Mouse (Mus musculus): ENCODE results near the gene Ep400. TPM values are rescaled to one million over a fixed set of nuclear protein-coding genes. Genes with fewer than 3 reads are reported as not detected.

Ep400 gene
- polyA plus RNA-seq, 1 experiment from 2014 or later, result 42.6 TPM

DNA sequence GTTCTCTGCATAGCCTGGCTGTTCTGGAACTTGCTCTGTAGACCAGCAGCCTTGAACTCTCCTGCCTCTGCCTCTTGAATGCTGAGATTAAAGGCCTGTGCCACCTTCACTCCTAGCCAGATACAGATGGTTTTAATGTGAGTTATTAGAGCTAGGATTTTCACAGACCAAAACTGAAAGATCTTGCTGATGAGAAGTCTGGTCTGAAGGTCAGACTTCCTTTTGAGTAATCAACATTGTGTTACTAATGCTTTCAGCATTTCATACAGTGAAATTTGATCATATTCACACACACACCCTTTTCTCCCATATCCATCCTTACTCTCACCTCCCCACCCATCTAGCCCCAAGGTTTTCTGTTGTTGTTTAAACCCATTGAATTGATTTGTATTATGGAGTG lies 110.8 kb downstream of the Ep400 start:
- H3K27ac ChIP-seq, result no peak overlapping the region
- no peaks in the 10 kb centered on the region for H3K27me3 ChIP-seq
- ATAC-seq (ENCODE audit: insufficient number of reproducible peaks, insufficient read depth, low FRiP score, low TSS enrichment, low read depth), result no peak
- H3K9ac ChIP-seq (replicated peaks), result no peak overlapping the region
- no peak overlapping the region for H3K4me2 ChIP-seq
- H3K4me1 ChIP-seq (replicated peaks), result no peaks in the 10 kb centered on the region
- no peak overlapping the region for H3K4me3 ChIP-seq (replicated peaks)
- peaks cover 90% of the 10 kb centered on the region for H3K36me3 ChIP-seq
- H3K9me3 ChIP-seq, result no peaks in the 10 kb centered on the region

DNA sequence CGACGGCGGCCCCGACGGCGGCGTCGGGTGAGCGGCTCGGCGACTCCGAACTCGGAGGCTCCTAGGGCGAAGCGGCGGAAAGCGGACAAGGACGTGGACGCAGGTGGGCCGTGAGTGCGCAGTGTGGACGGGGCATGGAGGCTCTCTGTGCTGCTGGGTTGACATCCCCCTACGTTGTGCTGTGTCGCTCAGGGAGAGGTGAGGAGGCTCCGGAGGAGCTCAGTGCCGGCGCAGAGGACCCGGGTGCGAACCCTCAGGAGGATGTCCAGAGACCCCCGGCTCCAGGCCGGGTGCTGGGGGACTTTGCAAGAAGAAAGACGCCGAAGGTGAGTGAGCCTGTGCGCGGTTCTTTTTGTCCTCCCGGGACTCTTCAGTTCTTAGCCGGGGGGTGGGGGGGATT lies 116.8 kb downstream of the Ep400 start:
- peak overlapping the region; percentile 93 for H3K4me2 ChIP-seq
- peaks cover 15% of the 10 kb centered on the region for H3K4me1 ChIP-seq (replicated peaks)
- 0 out of 2 replicates have a peak overlapping the region, but pooled peaks have one; percentile 23 for H3K27ac ChIP-seq
- peak overlapping the region; percentile 94 for H3K4me3 ChIP-seq (replicated peaks)
- ATAC-seq (ENCODE audit: insufficient number of reproducible peaks, insufficient read depth, low FRiP score, low TSS enrichment, low read depth), result no peak
- WGBS, result 2% methylated on average over 37 of the region's 37 CpGs
- H3K36me3 ChIP-seq, result peaks cover 73% of the 10 kb centered on the region
- peak overlapping the region; percentile 83 for H3K9ac ChIP-seq (replicated peaks)
- H3K27me3 ChIP-seq, result no peaks in the 10 kb centered on the region
- no peaks in the 10 kb centered on the region for H3K9me3 ChIP-seq

DNA sequence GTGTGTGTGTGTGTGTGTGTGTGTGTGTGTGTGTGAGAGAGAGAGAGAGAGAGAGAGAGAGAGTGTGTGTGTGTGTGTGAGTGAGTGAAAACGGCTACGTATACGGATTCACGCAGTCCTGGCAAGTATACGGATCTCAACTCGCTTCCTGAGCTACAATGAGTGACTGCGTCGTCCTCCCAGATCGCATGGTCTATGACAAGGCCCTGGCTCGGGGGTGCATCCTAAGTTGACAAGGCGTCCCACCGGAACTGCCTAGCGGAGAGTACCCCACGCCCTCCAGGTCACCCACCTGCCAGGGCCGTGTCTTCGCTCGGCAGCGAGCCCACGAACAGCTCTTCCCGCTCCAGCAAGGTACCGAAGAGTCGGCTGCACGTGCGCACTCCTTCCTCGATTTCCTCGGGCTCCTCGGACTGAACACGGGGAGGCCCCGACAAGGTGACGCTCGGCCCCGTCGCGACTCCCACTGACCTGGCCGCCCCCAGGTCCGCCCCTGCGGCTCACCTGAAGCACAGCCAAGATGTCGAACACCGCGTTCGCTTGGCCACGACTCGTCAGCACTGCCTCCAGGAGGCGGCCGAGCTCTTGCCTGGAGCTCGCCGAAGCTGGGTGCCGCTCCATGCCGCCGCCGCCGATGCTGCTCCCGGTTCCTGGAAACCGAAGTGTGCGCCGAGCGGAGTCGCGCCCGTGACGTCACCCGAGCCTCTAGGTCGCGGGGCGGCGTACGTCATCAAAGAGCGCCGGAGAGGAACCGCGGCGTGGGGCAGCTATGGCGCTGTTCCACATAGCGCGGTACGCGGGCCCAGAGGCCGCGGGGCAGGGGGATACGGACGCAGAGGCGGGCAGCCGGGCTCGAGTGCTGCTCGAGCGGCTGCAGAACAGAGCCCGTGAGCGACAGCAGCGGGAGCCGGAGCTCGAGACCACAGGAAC lies 117.5 kb downstream of the Ep400 start, which contains the start of the genes Noc4l and Ddx51:
Gene Noc4l (minus strand): TSS at position 699 of the 930 bp plus-strand sequence.
Gene Ddx51 (plus strand): TSS at position 733 of the 930 bp plus-strand sequence.
- H3K4me1 ChIP-seq (replicated peaks), result peaks cover 15% of the 10 kb centered on the region
- peak; percentile 77 for ATAC-seq (ENCODE audit: insufficient number of reproducible peaks, insufficient read depth, low FRiP score, low TSS enrichment, low read depth)
- under 1% methylated on average over 91 of the region's 91 CpGs for WGBS
- no peaks in the 10 kb centered on the region for H3K27me3 ChIP-seq
- H3K27ac ChIP-seq, result 0 out of 2 replicates have a peak within 1 kb of the TSS, but pooled peaks have one; percentile 23
- H3K36me3 ChIP-seq, result peaks cover 73% of the 10 kb centered on the region
- peak within 1 kb of the TSS; percentile 94 for H3K4me3 ChIP-seq (replicated peaks)
- peak within 1 kb of the TSS; percentile 93 for H3K4me2 ChIP-seq
- no peaks in the 10 kb centered on the region for H3K9me3 ChIP-seq
- H3K9ac ChIP-seq (replicated peaks), result peak within 1 kb of the TSS; percentile 83

DNA sequence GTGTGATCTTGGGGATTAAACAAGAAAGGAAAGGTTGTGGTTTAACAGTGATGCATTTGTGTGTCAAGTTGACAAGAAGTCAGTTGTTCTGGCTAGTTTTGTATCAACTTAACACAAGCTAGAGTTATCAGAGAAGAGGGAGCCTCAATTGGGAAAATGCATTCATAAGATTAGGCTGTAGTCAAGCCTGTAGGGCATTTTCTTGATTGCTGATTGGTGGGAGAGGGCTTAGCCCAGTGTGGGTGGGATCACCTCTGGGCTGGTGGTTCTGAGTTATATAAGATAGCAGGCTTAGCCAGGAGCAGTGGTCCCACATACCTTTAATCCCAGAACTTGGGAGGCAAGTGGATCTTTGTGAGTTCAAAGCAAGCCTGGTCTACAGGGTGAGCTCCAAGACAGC lies 124.1 kb downstream of the Ep400 start:
- Histone ChIP-seq H3K27me3 (no peaks in the 10 kb centered on the region), H3K4me2 (no peak overlapping the region), H3K9me3 (no peaks in the 10 kb centered on the region), H3K36me3 (peaks cover 61% of the 10 kb centered on the region), H3K9ac (replicated peaks) (no peak overlapping the region), H3K27ac (no peak overlapping the region), H3K4me3 (replicated peaks) (no peak overlapping the region), H3K4me1 (replicated peaks) (no peaks in the 10 kb centered on the region)
- no peak for ATAC-seq (ENCODE audit: insufficient number of reproducible peaks, insufficient read depth, low FRiP score, low TSS enrichment, low read depth)

DNA sequence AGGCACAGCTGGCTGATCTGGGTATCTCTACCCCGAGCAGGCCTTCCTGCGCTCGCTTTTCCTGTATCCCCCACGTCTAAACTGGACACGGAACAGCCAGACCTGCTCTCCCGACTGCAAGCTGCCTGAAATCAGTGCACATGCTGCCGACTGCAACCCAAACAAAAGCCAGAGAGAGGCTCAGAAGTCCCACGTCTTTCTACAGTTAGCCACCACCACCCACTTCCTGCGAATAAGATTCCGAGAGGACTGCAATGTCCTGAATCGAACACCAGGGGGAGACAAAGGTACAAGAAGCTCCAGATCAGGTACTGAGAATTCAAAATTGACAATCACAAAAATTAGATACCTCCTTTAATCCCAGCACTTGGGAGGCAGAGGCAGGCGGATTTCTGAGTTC lies 131.1 kb downstream of the Ep400 start:
- no peak overlapping the region for H3K27ac ChIP-seq
- 0 out of 2 replicates have a peak, but pooled peaks have one; percentile 20 for ATAC-seq (ENCODE audit: insufficient number of reproducible peaks, insufficient read depth, low FRiP score, low TSS enrichment, low read depth)
- no peaks in the 10 kb centered on the region for H3K9me3 ChIP-seq
- 25% methylated on average over 12 of the region's 12 CpGs for WGBS
- H3K4me3 ChIP-seq (replicated peaks), result 0 out of 2 replicates have a peak overlapping the region, but pooled peaks have one; percentile 19
- H3K36me3 ChIP-seq, result no peaks in the 10 kb centered on the region
- H3K9ac ChIP-seq (replicated peaks), result peak overlapping the region; percentile 44; the same call in 1 of the 2 replicates
- peak overlapping the region; percentile 46 for H3K4me2 ChIP-seq
- H3K4me1 ChIP-seq (replicated peaks), result no peaks in the 10 kb centered on the region; the same call in 1 of the 2 replicates
- H3K27me3 ChIP-seq, result no peaks in the 10 kb centered on the region

DNA sequence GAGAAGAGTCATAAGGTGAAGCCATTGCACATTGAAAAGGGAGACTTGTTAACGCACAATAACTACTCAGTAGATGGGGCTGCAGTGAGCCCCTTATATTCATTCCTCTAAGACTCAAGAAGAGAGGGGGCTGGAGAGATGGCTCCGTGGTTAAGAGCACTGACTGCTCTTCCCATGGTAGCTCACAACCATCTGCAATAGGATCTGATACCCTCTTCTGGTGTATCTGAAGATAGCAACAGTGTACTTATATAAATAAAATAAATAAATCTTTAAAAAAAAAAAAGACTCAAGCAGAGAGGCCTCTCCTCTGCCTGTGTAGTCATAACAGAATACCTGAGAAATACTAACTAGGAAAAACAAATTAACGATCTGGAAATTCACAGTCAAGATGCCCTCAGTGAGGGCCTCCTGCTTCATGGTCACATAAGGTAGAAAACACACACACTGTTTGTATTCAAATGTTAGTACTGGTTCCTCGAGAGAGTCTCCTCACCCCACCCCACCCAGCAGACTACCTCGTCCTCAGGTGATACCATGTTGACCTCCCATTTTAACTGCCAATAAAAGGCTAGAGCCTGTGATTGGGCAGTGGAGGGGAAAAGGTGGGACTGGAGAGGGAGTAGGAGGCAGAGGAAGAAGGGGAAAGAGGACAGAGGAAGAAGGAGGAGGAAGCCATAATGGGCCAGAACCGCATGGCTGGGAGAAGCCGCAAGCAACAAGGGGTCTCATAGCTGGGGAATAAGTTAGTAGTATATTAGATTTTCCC lies 132.0 kb downstream of the Ep400 start:
- no peak overlapping the region for H3K4me2 ChIP-seq
- H3K27me3 ChIP-seq, result no peaks in the 10 kb centered on the region
- H3K9ac ChIP-seq (replicated peaks), result no peak overlapping the region
- H3K36me3 ChIP-seq, result no peaks in the 10 kb centered on the region
- H3K27ac ChIP-seq, result no peak overlapping the region
- no peaks in the 10 kb centered on the region for H3K9me3 ChIP-seq
- WGBS, result 78% methylated on average over 7 of the region's 7 CpGs
- no peak overlapping the region for H3K4me3 ChIP-seq (replicated peaks)
- ATAC-seq (ENCODE audit: insufficient number of reproducible peaks, insufficient read depth, low FRiP score, low TSS enrichment, low read depth), result no peak
- no peaks in the 10 kb centered on the region; the same call in 1 of the 2 replicates for H3K4me1 ChIP-seq (replicated peaks)

DNA sequence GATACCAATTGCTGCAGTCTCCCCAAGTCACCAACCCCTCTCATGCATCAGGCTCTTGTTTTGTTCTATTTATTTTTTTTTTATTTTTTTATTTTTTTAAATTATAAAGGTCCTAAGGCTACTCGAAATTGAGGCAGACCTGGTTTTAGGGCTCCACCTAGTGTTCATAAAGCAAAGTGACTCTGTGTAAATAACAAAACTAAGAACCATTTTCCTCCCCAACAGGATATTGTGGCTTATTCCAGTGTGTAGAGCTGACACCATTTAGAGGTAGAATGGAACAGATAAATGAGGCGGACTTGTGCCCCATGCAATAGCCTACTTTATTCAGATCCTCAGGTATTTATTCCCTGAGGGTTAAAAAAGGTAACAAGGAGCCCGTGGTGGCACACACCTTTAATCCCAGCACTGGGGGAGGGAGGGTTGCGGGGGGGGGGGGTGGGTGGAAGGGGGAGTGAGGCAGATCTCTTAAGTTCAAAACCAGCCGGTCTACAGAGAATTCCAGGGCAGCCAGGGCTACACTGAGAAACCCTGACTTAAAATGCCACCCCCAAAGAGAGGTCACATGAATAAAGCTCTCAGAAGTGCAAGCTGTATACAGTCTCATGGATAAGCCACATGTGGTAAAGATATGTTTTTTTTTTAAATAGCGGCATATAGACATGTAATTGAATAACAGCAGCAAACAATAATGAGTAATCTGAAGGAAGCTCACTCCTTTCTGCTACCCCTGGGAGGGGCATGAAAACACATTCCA lies 134.4 kb downstream of the Ep400 start:
- no peaks in the 10 kb centered on the region for H3K27me3 ChIP-seq
- WGBS, result 44% methylated on average over 6 of the region's 6 CpGs
- H3K9me3 ChIP-seq, result no peaks in the 10 kb centered on the region
- H3K4me2 ChIP-seq, result no peak overlapping the region
- no peak overlapping the region for H3K9ac ChIP-seq (replicated peaks)
- no peaks in the 10 kb centered on the region; the same call in 1 of the 2 replicates for H3K4me1 ChIP-seq (replicated peaks)
- H3K4me3 ChIP-seq (replicated peaks), result no peak overlapping the region
- no peak overlapping the region for H3K27ac ChIP-seq
- ATAC-seq (ENCODE audit: insufficient number of reproducible peaks, insufficient read depth, low FRiP score, low TSS enrichment, low read depth), result no peak
- H3K36me3 ChIP-seq, result no peaks in the 10 kb centered on the region

GRCm38 (mm10) chr5:110629525-110630120 lies 140.9 kb downstream of the Ep400 start:
- Histone ChIP-seq H3K4me1 (replicated peaks) (peaks cover 11% of the 10 kb centered on the region), H3K9ac (replicated peaks) (no peak overlapping the region), H3K36me3 (no peaks in the 10 kb centered on the region), H3K4me2 (no peak overlapping the region), H3K4me3 (replicated peaks) (no peak overlapping the region), H3K9me3 (no peaks in the 10 kb centered on the region), H3K27me3 (peaks cover 2% of the 10 kb centered on the region; the same call in 1 of the 2 replicates), H3K27ac (no peak overlapping the region)
- WGBS, result 72% methylated on average over 2 of the region's 2 CpGs
- no peak for ATAC-seq (ENCODE audit: insufficient number of reproducible peaks, insufficient read depth, low FRiP score, low TSS enrichment, low read depth)

DNA sequence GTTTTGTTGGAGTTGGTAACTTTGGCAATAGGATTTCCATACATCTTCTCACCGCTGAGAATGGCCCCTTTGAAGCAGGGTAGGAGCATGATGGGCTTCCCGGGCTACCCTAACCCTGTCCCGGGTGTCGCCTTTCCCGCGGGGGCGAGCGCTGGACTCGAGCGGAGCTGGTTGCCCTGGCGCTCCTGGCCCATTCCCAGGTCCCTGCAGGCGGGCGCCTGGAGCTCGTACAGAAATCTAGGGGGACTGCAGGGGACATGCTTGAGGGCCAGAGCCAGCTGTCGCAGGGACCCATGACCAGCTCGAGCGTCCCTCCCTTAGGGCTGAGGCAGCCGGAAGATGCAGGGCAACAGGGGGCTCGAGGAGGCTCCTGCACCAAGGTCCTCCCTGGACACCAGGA lies 142.4 kb downstream of the Ep400 start:
- no peaks in the 10 kb centered on the region for H3K36me3 ChIP-seq
- H3K9me3 ChIP-seq, result no peaks in the 10 kb centered on the region
- H3K4me2 ChIP-seq, result peak overlapping the region; percentile 44
- 17% methylated on average over 19 of the region's 19 CpGs for WGBS
- peak overlapping the region; percentile 34; the same call in 1 of the 2 replicates for H3K9ac ChIP-seq (replicated peaks)
- peaks cover 11% of the 10 kb centered on the region for H3K4me1 ChIP-seq (replicated peaks)
- no peak for ATAC-seq (ENCODE audit: insufficient number of reproducible peaks, insufficient read depth, low FRiP score, low TSS enrichment, low read depth)
- H3K27me3 ChIP-seq, result peaks cover 2% of the 10 kb centered on the region; the same call in 1 of the 2 replicates
- peak overlapping the region; percentile 11; the same call in 1 of the 2 replicates for H3K4me3 ChIP-seq (replicated peaks)
- no peak overlapping the region for H3K27ac ChIP-seq

GRCm38 (mm10) chr5:110627351-110627750 lies 143.2 kb downstream of the Ep400 start:
- Histone ChIP-seq H3K27ac (no peak overlapping the region), H3K9ac (replicated peaks) (no peak overlapping the region), H3K4me3 (replicated peaks) (no peak overlapping the region), H3K9me3 (no peaks in the 10 kb centered on the region), H3K36me3 (no peaks in the 10 kb centered on the region), H3K4me1 (replicated peaks) (peaks cover 11% of the 10 kb centered on the region), H3K4me2 (no peak overlapping the region), H3K27me3 (peaks cover 2% of the 10 kb centered on the region; the same call in 1 of the 2 replicates)
- 48% methylated on average over 10 of the region's 10 CpGs for WGBS
- ATAC-seq (ENCODE audit: insufficient number of reproducible peaks, insufficient read depth, low FRiP score, low TSS enrichment, low read depth), result no peak
